Mouse (Mus musculus) v-Abl transformed pro-B cells (cell line): ENCODE measurements at regions not wholly inside any gene's neighbourhood (a gene's known extent, or its start where the extent isn't known, plus 50 kb on each side); places are given as distances from the start of the nearest gene placed in this dataset.

Experiments
- in situ Hi-C, 2 experiments: fragments of 400-800 bp; cut with MboI; formaldehyde crosslinking; loops; one replicate each; pipeline ENCODE4 v1.15.1; 2025; ENCODE audit not compliant: unreplicated experiment in 2 of 2

- in situ Hi-C loops = no loop called here
These were observed 56.1 kb downstream of the Foxi3 start for GRCm38 (mm10) chr6:71012436-71012822.

DNA sequence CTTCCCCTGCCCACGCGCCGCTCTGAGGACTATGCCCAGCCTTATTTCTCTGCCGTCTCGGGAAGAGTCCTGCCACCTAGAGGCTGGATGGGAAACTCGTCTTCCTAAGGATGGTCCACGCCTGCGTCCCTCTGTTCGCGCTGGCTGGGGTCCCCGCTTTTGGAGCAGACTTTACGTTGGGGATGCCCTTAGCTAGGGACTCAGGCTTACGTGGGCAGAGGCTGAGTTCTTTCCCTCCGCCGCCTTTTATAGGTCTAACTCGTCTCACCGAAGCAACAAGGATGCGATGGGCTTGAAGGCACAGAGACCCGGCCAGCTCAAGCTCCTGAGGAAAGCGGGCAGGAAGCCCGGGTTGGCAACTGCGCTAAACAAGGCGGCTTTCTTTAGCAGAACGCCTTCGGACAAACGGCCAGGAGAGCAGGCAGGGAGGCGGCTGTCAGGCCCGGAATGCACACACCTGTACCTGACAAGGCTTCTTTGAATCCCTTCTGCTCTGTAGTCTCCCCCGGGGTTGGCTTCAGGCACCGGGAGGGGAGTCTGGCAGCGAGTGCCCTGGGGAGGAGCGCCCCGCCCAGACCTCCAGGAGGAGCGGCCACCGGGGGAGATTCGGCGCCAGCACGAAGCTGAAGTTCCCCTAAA, 56.6 kb downstream of the Foxi3 start:
- in situ Hi-C loops = no loop called here

- in situ Hi-C loops = no loop called here
These were observed 60.1 kb downstream of the Foxi3 start for GRCm38 (mm10) chr6:71016388-71016787.

DNA sequence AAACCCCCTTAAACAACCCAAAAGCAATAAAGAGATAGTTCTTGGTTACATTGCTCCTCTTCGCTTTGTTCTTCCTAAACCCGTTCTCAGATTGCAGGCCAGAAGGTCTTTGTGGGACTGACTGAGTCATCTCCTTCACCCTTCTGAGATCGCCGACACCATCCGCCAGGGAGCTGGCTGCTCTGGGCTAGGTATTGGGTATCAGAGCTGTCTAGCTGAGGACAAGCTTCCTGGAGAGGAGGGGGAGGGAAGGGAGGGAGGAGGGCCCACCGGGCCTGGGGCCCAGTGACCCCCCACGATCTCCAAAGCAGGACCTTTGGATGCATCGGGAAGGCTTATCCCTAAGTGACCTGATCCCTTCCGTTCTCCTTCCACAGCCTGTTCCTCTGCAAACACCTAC, 65.0 kb downstream of the Foxi3 start:
- in situ Hi-C loops = no loop called here

GRCm38 (mm10) chr6:71025472-71025871, 69.1 kb downstream of the Foxi3 start:
- in situ Hi-C loops = loop anchor here in 1 of 2 experiments (5.0 kb wide), 1 partner anchor 102 kb away; no protein-coding TSS in a partner anchor

GRCm38 (mm10) chr6:71029663-71030062, 73.3 kb downstream of the Foxi3 start:
- in situ Hi-C loops = loop anchor here in 1 of 2 experiments (5.0 kb wide), 1 partner anchor 98 kb away; no protein-coding TSS in a partner anchor

DNA sequence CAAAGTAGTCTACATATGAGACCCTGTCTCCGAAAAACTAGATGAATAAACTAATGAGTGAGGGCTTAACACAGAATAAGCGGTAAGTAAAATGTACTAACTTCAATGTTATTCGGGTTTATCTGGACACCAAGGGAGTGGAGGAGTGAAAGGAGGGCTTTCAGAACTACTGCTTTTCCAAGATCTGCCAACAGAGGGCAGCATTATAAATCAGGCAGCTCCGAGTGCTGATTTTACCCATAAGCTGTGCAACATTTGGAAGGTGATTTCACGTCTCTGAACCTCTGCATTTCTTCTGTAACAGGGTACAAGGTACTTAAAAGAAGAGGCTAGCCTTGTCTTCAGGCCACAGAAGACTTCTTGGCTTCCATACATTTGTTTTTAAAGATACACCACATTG, 74.2 kb downstream of the Foxi3 start:
- in situ Hi-C loops = no loop called here

DNA sequence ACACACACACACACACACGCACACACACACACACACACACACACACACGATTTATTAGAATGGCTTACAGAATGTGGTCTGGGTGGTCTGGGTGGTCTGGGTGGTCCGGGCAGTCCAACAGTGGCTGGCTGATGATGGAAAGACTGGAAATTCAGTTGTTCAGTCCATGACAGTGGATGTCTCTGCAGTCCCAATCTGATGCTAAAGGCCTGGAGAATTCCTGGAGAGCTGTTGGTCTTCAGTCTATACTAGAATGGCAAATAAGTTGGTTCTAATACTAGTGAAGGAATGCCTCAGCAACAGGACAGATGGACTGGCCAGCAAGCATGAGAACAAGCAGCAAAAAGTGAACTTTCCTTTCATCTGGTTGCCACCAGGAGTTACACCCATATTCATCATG, 87.9 kb downstream of the Foxi3 start:
- in situ Hi-C loops = no loop called here

GRCm38 (mm10) chr6:71045261-71045660, 88.9 kb downstream of the Foxi3 start:
- in situ Hi-C loops = no loop called here

DNA sequence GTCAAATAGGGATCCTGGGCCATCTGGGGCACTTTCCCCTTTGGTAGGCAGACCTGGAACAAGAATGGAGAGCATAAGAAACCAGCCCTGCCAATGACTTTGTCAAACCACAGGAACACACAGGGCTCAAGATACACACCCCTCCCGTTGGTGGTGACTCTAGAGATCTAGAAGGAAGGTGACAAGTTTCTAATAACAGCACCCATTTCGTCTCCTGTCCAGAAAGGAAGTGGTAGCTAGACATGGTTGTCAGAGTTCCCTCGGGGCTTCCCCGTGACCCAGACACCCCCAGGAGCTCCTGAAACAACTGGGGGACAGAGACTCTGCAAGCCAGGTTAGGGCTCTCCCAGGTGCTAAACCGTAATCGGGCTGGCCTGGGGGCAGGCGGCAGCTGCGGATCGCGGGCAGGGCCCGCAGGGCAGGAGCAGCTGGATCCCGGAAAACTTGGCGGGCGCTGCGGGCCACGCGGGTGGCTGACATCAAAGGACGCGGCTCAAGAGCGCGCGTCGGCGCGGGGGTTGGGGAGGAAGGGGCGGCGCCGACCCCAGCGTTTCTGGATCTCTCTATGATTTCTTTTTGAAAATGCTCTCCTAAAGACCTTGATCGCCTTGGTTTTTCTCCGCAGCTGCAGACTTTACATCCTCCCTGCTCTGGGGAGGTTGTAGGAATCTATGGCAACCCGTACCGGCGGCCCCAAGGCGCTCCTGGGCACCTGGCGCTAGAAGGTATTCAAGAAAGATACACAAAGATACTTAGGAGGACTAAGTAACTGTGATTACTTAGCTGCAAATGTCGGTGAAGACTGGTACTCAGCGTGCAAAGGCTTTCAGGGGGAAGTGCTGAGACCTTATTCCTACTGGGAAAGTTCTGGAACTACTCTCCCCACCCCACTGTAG, 92.1 kb downstream of the Foxi3 start:
- in situ Hi-C loops = no loop called here

GRCm38 (mm10) chr6:71050248-71050647, 93.9 kb downstream of the Foxi3 start:
- in situ Hi-C loops = no loop called here

- in situ Hi-C loops = no loop called here
These were observed 93.5 kb downstream of the Thnsl2 start for GRCm38 (mm10) chr6:71050754-71051213.

- in situ Hi-C loops = no loop called here
These were observed 86.9 kb downstream of the Thnsl2 start for GRCm38 (mm10) chr6:71057209-71057858.

- in situ Hi-C loops = no loop called here
These were observed 84.1 kb downstream of the Thnsl2 start for GRCm38 (mm10) chr6:71060116-71060515.

DNA sequence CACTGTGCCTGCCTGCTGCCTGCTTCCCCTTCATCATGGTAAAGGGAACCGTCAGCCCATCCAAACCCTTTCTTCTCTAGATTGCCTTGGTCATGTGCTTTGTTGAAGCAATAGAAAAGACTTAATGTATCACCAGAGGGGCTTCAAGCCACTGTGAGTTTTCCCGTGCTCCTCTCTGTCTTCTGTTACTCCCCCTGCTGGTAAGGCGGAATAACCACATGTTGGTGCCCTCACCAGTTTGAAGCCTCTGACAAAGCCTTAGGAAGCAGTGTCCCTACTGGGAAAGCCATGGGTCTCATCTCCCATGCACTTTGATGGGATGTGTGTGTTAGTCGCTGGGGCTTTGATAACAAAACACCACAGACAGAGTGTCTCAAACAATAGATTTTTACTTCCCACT, 81.3 kb downstream of the Thnsl2 start:
- in situ Hi-C loops = no loop called here

DNA sequence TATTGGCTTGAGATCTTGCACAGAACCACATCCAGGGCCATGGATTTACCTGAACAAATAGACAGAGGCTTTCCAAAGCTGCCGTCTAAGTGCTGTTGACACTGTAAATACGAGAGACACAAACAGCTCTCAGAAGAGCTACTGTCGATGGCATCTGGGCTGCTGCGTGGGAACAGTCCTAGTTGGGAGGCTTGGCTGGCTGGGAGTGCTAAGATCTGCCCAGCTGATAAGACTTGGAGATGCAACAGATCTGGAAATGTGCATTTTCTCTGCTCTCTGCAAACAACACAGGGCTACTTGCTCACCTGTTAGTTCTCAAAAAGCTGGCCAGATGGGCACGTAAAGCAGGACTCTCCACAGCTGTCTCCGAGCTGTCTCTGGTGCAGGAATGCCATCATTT, 78.8 kb downstream of the Thnsl2 start:
- in situ Hi-C loops = no loop called here

DNA sequence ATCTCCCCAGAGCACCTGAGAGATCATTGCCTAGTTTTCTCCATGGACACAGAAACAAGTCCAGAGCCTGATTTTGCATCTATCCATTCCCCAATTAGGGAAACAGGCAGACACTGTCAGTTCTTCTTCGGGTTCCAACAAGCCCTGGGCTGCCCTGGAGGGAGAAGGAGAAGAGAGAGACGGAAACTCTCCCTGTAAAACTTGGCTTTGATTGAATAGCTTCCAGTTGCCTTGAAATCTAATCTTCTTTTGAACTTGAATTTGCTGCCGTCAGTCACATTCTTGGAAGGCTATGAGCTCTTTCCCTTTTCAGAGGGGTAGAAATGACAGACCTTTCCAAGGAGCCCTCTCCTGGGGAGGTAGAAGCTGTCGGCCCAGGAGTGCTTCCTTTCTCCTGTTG, 75.0 kb downstream of the Thnsl2 start:
- in situ Hi-C loops = no loop called here

- in situ Hi-C loops = no loop called here
These were observed 69.4 kb downstream of the Thnsl2 start for GRCm38 (mm10) chr6:71074789-71075191.
